Mouse (Mus musculus) activated CD4-positive, CD25-positive, alpha-beta regulatory T cell, adult 4 months (primary cell): Measurements from ENCODE around the gene Hoxc4. TPM values are rescaled to one million over a fixed set of nuclear protein-coding genes. Genes with fewer than 3 reads are reported as not detected.

Experiments used
- ATAC-seq: one replicate; pipeline ENCODE4 v1.8.0; 2017
- polyA plus RNA-seq, 2 experiments: library from polyadenylated mRNA; unstranded; fragments of 100-300 nt; shearing (Covaris generic); gene quantifications; one replicate each; pipeline ENCODE4 v1.2.1; 2017

Hoxc4 gene
- polyA plus RNA-seq, 2 experiments from 2014 or later = not detected

- no peak for ATAC-seq
Measured at GRCm38 (mm10) chr15:103042209-103042608, 23.5 kb downstream of the Hoxc4 start.

GRCm38 (mm10) chr15:103051670-103052069, 32.9 kb downstream of the Hoxc4 start:
- no peak for ATAC-seq

- ATAC-seq = no peak
Measured at GRCm38 (mm10) chr15:103053210-103053609, 34.5 kb downstream of the Hoxc4 start.

- no peak for ATAC-seq
Measured at GRCm38 (mm10) chr15:103056396-103056795, 37.7 kb downstream of the Hoxc4 start.

- ATAC-seq = no peak
Measured at GRCm38 (mm10) chr15:103058715-103059114, 40.0 kb downstream of the Hoxc4 start.

GRCm38 (mm10) chr15:103059393-103059992, 40.8 kb downstream of the Hoxc4 start:
- ATAC-seq = no peak

- ATAC-seq = no peak
Measured at GRCm38 (mm10) chr15:103060021-103060340, 41.2 kb downstream of the Hoxc4 start.

GRCm38 (mm10) chr15:103060341-103061130, 41.8 kb downstream of the Hoxc4 start:
- ATAC-seq = no peak

GRCm38 (mm10) chr15:103061131-103061825, 42.5 kb downstream of the Hoxc4 start:
- ATAC-seq = no peak

GRCm38 (mm10) chr15:103061988-103062387, 43.3 kb downstream of the Hoxc4 start:
- ATAC-seq = no peak

GRCm38 (mm10) chr15:103065642-103066041, 46.9 kb downstream of the Hoxc4 start:
- no peak for ATAC-seq

- no peak for ATAC-seq
Measured at GRCm38 (mm10) chr15:103067701-103068100, 49.0 kb downstream of the Hoxc4 start.

- no peak for ATAC-seq
Measured at GRCm38 (mm10) chr15:103069173-103069572, 50.4 kb downstream of the Hoxc4 start.

GRCm38 (mm10) chr15:103071266-103071665, 52.5 kb downstream of the Hoxc4 start:
- ATAC-seq = no peak

GRCm38 (mm10) chr15:103074663-103075415, 56.1 kb downstream of the Hoxc4 start:
- ATAC-seq = no peak

- ATAC-seq = no peak
Measured at GRCm38 (mm10) chr15:103077673-103078072, 58.9 kb downstream of the Hoxc4 start.

GRCm38 (mm10) chr15:103082622-103083021, 63.9 kb downstream of the Hoxc4 start:
- ATAC-seq = no peak

- no peak for ATAC-seq
Measured at GRCm38 (mm10) chr15:103083598-103083997, 64.9 kb downstream of the Hoxc4 start.

GRCm38 (mm10) chr15:103084944-103085343, 66.2 kb downstream of the Hoxc4 start:
- no peak for ATAC-seq

GRCm38 (mm10) chr15:103085831-103086671, 67.3 kb downstream of the Hoxc4 start:
- no peak for ATAC-seq
